Mouse (Mus musculus) midbrain, postnatal 0 days (tissue): ENCODE measurements at regions not wholly inside any gene's neighbourhood (a gene's known extent, or its start where the extent isn't known, plus 50 kb on each side); places are given as distances from the start of the nearest gene placed in this dataset.

ENCODE experiments used
- ATAC-seq: fragments of 200-750 bp; cut with Nextera tagmentation; 2 replicates; pipeline ENCODE4 v1.8.0; 2017; ENCODE audit warnings: moderate number of reproducible peaks, mild to moderate bottlenecking, moderate TSS enrichment, moderate library complexity; ENCODE audit not compliant: low FRiP score
- DNase-seq: peaks from one replicate; pipeline ENCODE4 v3.0.0-alpha.2; 2015; ENCODE audit warnings: low spot score
- H3K27ac ChIP-seq: fragments of 300-500 bp; sonication (generic); 2 replicates; pipeline ENCODE4 v1.5.1; 2014; ENCODE audit warnings: low read depth, mild to moderate bottlenecking, low read length, mixed read lengths
- H3K27me3 ChIP-seq: fragments of 300-500 bp; sonication (generic); 2 replicates; pipeline ENCODE4 v1.6.1; 2014; ENCODE audit warnings: low read length, control low read depth, mixed read lengths; ENCODE audit not compliant: insufficient read depth
- H3K36me3 ChIP-seq: fragments of 300-500 bp; sonication (generic); 2 replicates; pipeline ENCODE4 v1.6.1; 2014; ENCODE audit warnings: low read length, control low read depth, mixed read lengths; ENCODE audit not compliant: insufficient read depth
- H3K4me1 ChIP-seq: fragments of 300-500 bp; sonication (generic); 2 replicates; pipeline ENCODE4 v1.6.1; 2014; ENCODE audit warnings: mild to moderate bottlenecking, control low read depth, antibody characterized with exemption, low read length, mixed read lengths; ENCODE audit not compliant: insufficient read depth
- H3K4me2 ChIP-seq: fragments of 300-500 bp; sonication (generic); 2 replicates; pipeline ENCODE4 v1.6.1; 2014; ENCODE audit warnings: low read depth, mild to moderate bottlenecking, low read length, mixed read lengths; ENCODE audit not compliant: poor library complexity, severe bottlenecking
- H3K4me3 ChIP-seq: fragments of 300-500 bp; sonication (generic); 2 replicates; pipeline ENCODE4 v1.5.1; 2014; ENCODE audit warnings: low read depth, mild to moderate bottlenecking, low read length, moderate library complexity
- H3K9ac ChIP-seq: fragments of 300-500 bp; sonication (generic); replicated peaks from 2 replicates; pipeline ENCODE4 v1.6.1; 2014; ENCODE audit warnings: mild to moderate bottlenecking, low read length, moderate library complexity, mixed read lengths; ENCODE audit not compliant: poor library complexity, severe bottlenecking
- H3K9me3 ChIP-seq: fragments of 300-500 bp; sonication (generic); 2 replicates; pipeline ENCODE4 v1.6.1; 2016; ENCODE audit warnings: low read length, control low read depth
- CTCF ChIP-seq: IDR thresholded peaks from 2 replicates; pipeline ENCODE4 v1.5.1; 2016; ENCODE audit warnings: antibody characterized with exemption, mild to moderate bottlenecking
- WGBS: fragments of 180-500 bp; shearing (Covaris S2); extraction: QIAGEN DNeasy Blood & Tissue Kit; methylation state at CpG from one replicate; pipeline ENCODE4 v1.1.7; 2014; 5-methylcytosine and 5-hydroxymethylcytosine counted together

DNA sequence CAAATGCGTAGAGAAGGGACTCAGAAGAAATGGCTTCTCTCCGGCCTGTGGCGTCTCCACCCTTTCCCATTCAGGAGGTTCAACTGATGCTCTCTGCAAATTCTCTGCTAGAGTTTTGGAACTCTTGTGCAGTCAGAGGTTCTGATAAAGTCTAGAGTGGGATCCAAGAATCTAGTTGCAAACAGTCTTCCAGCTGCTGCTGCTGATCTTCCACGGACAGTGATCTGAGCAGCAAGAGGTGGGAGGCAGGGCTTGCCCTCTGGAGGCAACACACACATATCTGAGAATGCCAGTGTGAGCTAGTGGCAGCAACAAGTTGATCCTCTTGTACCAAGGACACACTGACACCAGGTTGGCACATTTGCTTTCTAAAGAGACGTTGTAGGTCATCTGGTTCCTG is 93.4 kb upstream of the Gas1 start:
- no peak for DNase-seq
- no peaks in the 10 kb centered on the region; the same call in 1 of the 2 replicates for H3K4me1 ChIP-seq
- WGBS, result 92% methylated on average over 5 of the region's 5 CpGs
- no peak overlapping the region for H3K4me3 ChIP-seq
- no peaks in the 10 kb centered on the region for H3K27me3 ChIP-seq
- no peak for TF ChIP-seq CTCF
- H3K9me3 ChIP-seq, result peaks cover 11% of the 10 kb centered on the region; the same call in 1 of the 2 replicates
- no peaks in the 10 kb centered on the region for H3K36me3 ChIP-seq
- H3K27ac ChIP-seq, result no peak overlapping the region
- no peak for ATAC-seq
- no peak overlapping the region for H3K4me2 ChIP-seq
- no peak overlapping the region for H3K9ac ChIP-seq

GRCm38 (mm10) chr13:60273331-60273730 is 96.2 kb upstream of the Gas1 start:
- H3K27me3 ChIP-seq, result no peaks in the 10 kb centered on the region
- H3K27ac ChIP-seq, result no peak overlapping the region
- no peak overlapping the region for H3K4me3 ChIP-seq
- DNase-seq, result peak; percentile 8
- H3K36me3 ChIP-seq, result no peaks in the 10 kb centered on the region
- WGBS, result 87% methylated on average over 7 of the region's 7 CpGs
- H3K9me3 ChIP-seq, result peaks cover 11% of the 10 kb centered on the region; the same call in 1 of the 2 replicates
- no peaks in the 10 kb centered on the region for H3K4me1 ChIP-seq
- no peak for ATAC-seq
- no peak overlapping the region for H3K4me2 ChIP-seq
- H3K9ac ChIP-seq, result no peak overlapping the region
- TF ChIP-seq CTCF, result no peak

- DNase-seq, result peak; percentile 61
- ATAC-seq, result no peak
- Histone ChIP-seq H3K9me3 (no peaks in the 10 kb centered on the region), H3K9ac (no peak overlapping the region), H3K27me3 (no peaks in the 10 kb centered on the region), H3K4me2 (no peak overlapping the region), H3K36me3 (no peaks in the 10 kb centered on the region), H3K4me3 (no peak overlapping the region), H3K27ac (no peak overlapping the region), H3K4me1 (no peaks in the 10 kb centered on the region)
- 48% methylated on average over 7 of the region's 7 CpGs for WGBS
- TF ChIP-seq CTCF, result no peak
These were observed 105.5 kb upstream of the Gas1 start for GRCm38 (mm10) chr13:60282543-60283251.

DNA sequence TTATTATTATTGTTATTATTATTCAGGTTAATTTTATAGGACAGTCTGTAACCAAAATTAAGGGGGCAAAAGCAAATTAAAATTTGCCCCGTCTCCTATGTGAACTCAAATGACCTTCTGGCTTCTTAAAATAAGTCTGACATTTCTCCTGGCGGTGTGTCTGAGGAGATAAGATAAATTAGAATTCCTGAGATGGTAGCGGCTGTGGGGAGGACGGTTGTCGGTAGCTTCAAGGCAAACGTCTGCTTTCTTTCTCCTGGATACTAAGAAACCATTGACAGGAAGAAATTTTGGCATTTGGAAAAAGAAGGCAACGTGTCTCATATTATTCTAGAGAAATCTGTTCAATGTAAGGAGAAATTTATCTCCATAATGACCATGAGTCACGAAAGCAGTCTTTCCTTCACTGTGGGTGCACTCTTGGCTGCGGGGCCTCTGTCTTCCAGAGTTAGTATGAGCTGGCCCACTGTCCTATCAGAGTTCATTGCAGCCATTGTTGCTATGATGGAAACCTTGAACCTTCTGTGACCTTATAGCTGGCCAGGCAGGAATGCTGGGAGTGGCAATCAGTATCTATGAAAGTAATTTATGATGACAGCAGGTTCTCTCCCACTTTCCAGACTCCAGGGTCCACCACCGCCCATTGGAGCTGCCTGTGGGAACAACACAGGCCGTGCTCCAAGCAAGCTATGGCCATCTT is 109.5 kb upstream of the Gas1 start:
- WGBS, result 71% methylated on average over 11 of the region's 11 CpGs
- Histone ChIP-seq H3K27ac (no peak overlapping the region), H3K4me2 (no peak overlapping the region), H3K36me3 (no peaks in the 10 kb centered on the region), H3K27me3 (no peaks in the 10 kb centered on the region), H3K4me3 (no peak overlapping the region), H3K9ac (no peak overlapping the region), H3K4me1 (no peaks in the 10 kb centered on the region), H3K9me3 (no peaks in the 10 kb centered on the region)
- DNase-seq, result no peak
- no peak for TF ChIP-seq CTCF
- no peak for ATAC-seq

DNA sequence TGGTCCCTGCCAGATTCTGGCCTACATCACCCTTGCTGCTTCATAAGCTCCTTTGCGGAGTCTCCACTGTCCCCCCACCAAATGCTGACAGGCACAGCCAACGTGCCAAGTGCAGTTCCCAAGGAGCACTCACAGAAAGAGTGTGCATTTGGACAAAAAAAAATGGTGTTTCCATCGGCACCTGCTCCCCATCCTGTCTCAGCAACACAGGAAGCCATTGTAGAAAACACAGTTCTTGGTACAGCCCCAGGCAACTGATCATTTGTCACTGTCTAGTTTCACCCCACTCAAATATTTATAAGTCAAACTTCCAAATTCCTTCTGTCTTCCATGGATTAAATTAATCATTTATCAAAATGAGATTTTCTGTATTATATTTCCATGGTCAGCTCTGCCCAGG is 112.5 kb upstream of the Gas1 start:
- Histone ChIP-seq H3K9ac (no peak overlapping the region), H3K27me3 (no peaks in the 10 kb centered on the region), H3K4me3 (no peak overlapping the region), H3K4me2 (no peak overlapping the region), H3K9me3 (no peaks in the 10 kb centered on the region), H3K27ac (no peak overlapping the region), H3K4me1 (no peaks in the 10 kb centered on the region), H3K36me3 (no peaks in the 10 kb centered on the region)
- peak; percentile 40 for DNase-seq
- TF ChIP-seq CTCF, result no peak
- WGBS, result 47% methylated on average over 3 of the region's 3 CpGs
- no peak for ATAC-seq

- no peaks in the 10 kb centered on the region for H3K36me3 ChIP-seq
- no peaks in the 10 kb centered on the region for H3K4me1 ChIP-seq
- no peak for TF ChIP-seq CTCF
- no peaks in the 10 kb centered on the region for H3K9me3 ChIP-seq
- ATAC-seq (no peak), DNase-seq (no peak)
- no peak overlapping the region for H3K9ac ChIP-seq
- H3K4me2 ChIP-seq, result no peak overlapping the region
- WGBS, result 92% methylated on average over 4 of the region's 4 CpGs
- H3K27me3 ChIP-seq, result no peaks in the 10 kb centered on the region
- no peak overlapping the region for H3K27ac ChIP-seq
- H3K4me3 ChIP-seq, result no peak overlapping the region
These were observed 113.7 kb upstream of the Gas1 start for GRCm38 (mm10) chr13:60290820-60291219.
